Mouse (Mus musculus) myocyte (in vitro differentiated cells): Measurements from ENCODE around the gene Lkaaear1.

Experiments
- CEBPB ChIP-seq: IDR thresholded peaks from 2 replicates; pipeline ENCODE4 v1.6.1; 2011; ENCODE audit warnings: mild to moderate bottlenecking, moderate library complexity; ENCODE audit not compliant: poor library complexity, insufficient read depth, severe bottlenecking
- E2F4 ChIP-seq: IDR thresholded peaks from one replicate; pipeline ENCODE4 v1.6.1; 2011; ENCODE audit warnings: mild to moderate bottlenecking, control low read depth, moderate library complexity; ENCODE audit not compliant: insufficient read depth
- MAX ChIP-seq: IDR thresholded peaks from one replicate; pipeline ENCODE4 v1.6.1; 2011; ENCODE audit warnings: low read depth, mild to moderate bottlenecking, control low read depth
- MYOD1 ChIP-seq, 3 experiments: IDR thresholded peaks; one replicate each; pipeline ENCODE4 v1.6.1; 2011; ENCODE audit warnings: control low read depth in 2 of 3, low read depth in 2 of 3, mild to moderate bottlenecking in 2 of 3, moderate library complexity in 1 of 3; ENCODE audit not compliant: insufficient read length in 2 of 3, control insufficient read depth in 1 of 3
- MYOG ChIP-seq, 3 experiments: IDR thresholded peaks; one replicate each; pipeline ENCODE4 v1.6.1; 2011; ENCODE audit warnings: control low read depth in 2 of 3, low read depth in 2 of 3, mild to moderate bottlenecking in 2 of 3; ENCODE audit not compliant: insufficient read length in 2 of 3, control insufficient read depth in 1 of 3, insufficient read depth in 1 of 3
- POLR2A ChIP-seq: IDR thresholded peaks from one replicate; pipeline ENCODE4 v1.6.1; 2011; ENCODE audit warnings: low read depth, mild to moderate bottlenecking, control low read depth, moderate library complexity; ENCODE audit not compliant: insufficient read length
- POLR2AphosphoS2 ChIP-seq: IDR thresholded peaks from one replicate; pipeline ENCODE4 v1.6.1; 2011; ENCODE audit warnings: low read depth, control low read depth; ENCODE audit not compliant: insufficient read length
- REST ChIP-seq: IDR thresholded peaks from one replicate; pipeline ENCODE4 v1.6.1; 2011; ENCODE audit warnings: mild to moderate bottlenecking, control low read depth, moderate library complexity; ENCODE audit not compliant: insufficient read depth, insufficient read length
- SRF ChIP-seq: IDR thresholded peaks from one replicate; pipeline ENCODE4 v1.6.1; 2011; ENCODE audit warnings: low read depth; ENCODE audit not compliant: control insufficient read depth, insufficient read length
- TCF12 ChIP-seq: IDR thresholded peaks from one replicate; pipeline ENCODE4 v1.6.1; 2011; ENCODE audit warnings: mild to moderate bottlenecking, control low read depth; ENCODE audit not compliant: poor library complexity, insufficient read depth, severe bottlenecking
- TCF3 ChIP-seq: IDR thresholded peaks from one replicate; pipeline ENCODE4 v1.6.1; 2011; ENCODE audit warnings: low read depth, control low read depth; ENCODE audit not compliant: insufficient read length
- USF1 ChIP-seq: IDR thresholded peaks from one replicate; pipeline ENCODE4 v1.6.1; 2011; ENCODE audit warnings: low read depth, mild to moderate bottlenecking, control low read depth, moderate library complexity

GRCm38 (mm10) chr2:181687586-181687985, 10.7 kb downstream of the Lkaaear1 start:
- TF ChIP-seq POLR2A, result no peak
- no peak for TF ChIP-seq MYOG (IDR thresholded peaks at IDR 0.05; ENCODE audit: control insufficient read depth in 1 of 3, insufficient read depth in 1 of 3, insufficient read length in 2 of 3, low read depth in 2 of 3)
- no peak for TF ChIP-seq TCF12
- TF ChIP-seq MYOD1 (IDR thresholded peaks at IDR 0.05; ENCODE audit: control insufficient read depth in 1 of 3, insufficient read length in 2 of 3, low read depth in 2 of 3), result no peak
- no peak for TF ChIP-seq MAX
- TF ChIP-seq SRF, result no peak
- no peak for TF ChIP-seq E2F4
- TF ChIP-seq USF1, result no peak
- TF ChIP-seq REST, result no peak
- TF ChIP-seq TCF3, result no peak
- TF ChIP-seq CEBPB, result no peak
- TF ChIP-seq POLR2AphosphoS2, result no peak
